Mouse (Mus musculus): ENCODE measurements around the gene Gm960. TPM values are rescaled to one million over a fixed set of nuclear protein-coding genes. Genes with fewer than 3 reads are reported as not detected.

Gene Gm960
- polyA plus RNA-seq, 1 experiment = 2.1 TPM

- H3K4me3 ChIP-seq (ENCODE audit: low read depth, low read length) = no peak overlapping the region
- H3K36me3 ChIP-seq (ENCODE audit: control insufficient read depth, insufficient read depth, low read length) = no peaks in the 10 kb centered on the region
- peaks cover 28% of the 10 kb centered on the region for H3K27me3 ChIP-seq (ENCODE audit: control insufficient read depth, insufficient read depth, low read length)
- no peak overlapping the region for H3K27ac ChIP-seq (ENCODE audit: insufficient read depth, low read depth, low read length)
- WGBS = 59% methylated on average over 5 of the region's 5 CpGs
- TF ChIP-seq CTCF (IDR thresholded peaks at IDR 0.05; ENCODE audit: extremely low read depth, insufficient read length, insufficient replicate concordance, low read depth, low read length) (no peak), POLR2A (IDR thresholded peaks at IDR 0.05; ENCODE audit: low read depth, low read length) (no peak)
- peaks cover 7% of the 10 kb centered on the region for H3K4me1 ChIP-seq (ENCODE audit: control insufficient read depth, insufficient read depth, insufficient read length, low read length)
These were observed 1.4 kb upstream of the Gm960 start for GRCm38 (mm10) chr19:4699821-4700220.

GRCm38 (mm10) chr19:4698856-4699255 lies 388 bp upstream of the Gm960 start:
- 21% methylated on average over 8 of the region's 8 CpGs for WGBS
- H3K27me3 ChIP-seq (ENCODE audit: control insufficient read depth, insufficient read depth, low read length) = peaks cover 28% of the 10 kb centered on the region

GRCm38 (mm10) chr19:4697721-4698120 lies 747 bp downstream of the Gm960 start:
- WGBS = 71% methylated on average over 9 of the region's 9 CpGs
- Histone ChIP-seq H3K4me3 (ENCODE audit: low read depth, low read length) (peak overlapping the region; percentile 71; the same call in 1 of the 2 replicates), H3K27me3 (ENCODE audit: control insufficient read depth, insufficient read depth, low read length) (peaks cover 28% of the 10 kb centered on the region), H3K36me3 (ENCODE audit: control insufficient read depth, insufficient read depth, low read length) (no peaks in the 10 kb centered on the region), H3K4me1 (ENCODE audit: control insufficient read depth, insufficient read depth, insufficient read length, low read length) (peaks cover 7% of the 10 kb centered on the region), H3K27ac (ENCODE audit: insufficient read depth, low read depth, low read length) (no peak overlapping the region)
- TF ChIP-seq POLR2A (IDR thresholded peaks at IDR 0.05; ENCODE audit: low read depth, low read length) (no peak), CTCF (IDR thresholded peaks at IDR 0.05; ENCODE audit: extremely low read depth, insufficient read length, insufficient replicate concordance, low read depth, low read length) (no peak)

More at GRCm38 (mm10) chr19:4698856-4699255, 388 bp upstream of the Gm960 start:
- peaks cover 7% of the 10 kb centered on the region for H3K4me1 ChIP-seq (ENCODE audit: control insufficient read depth, insufficient read depth, insufficient read length, low read length)
- TF ChIP-seq CTCF (IDR thresholded peaks at IDR 0.05; ENCODE audit: extremely low read depth, insufficient read length, insufficient replicate concordance, low read depth, low read length) = no peak
- TF ChIP-seq POLR2A (IDR thresholded peaks at IDR 0.05; ENCODE audit: low read depth, low read length) = no peak
- no peaks in the 10 kb centered on the region for H3K36me3 ChIP-seq (ENCODE audit: control insufficient read depth, insufficient read depth, low read length)
- no peak overlapping the region for H3K27ac ChIP-seq (ENCODE audit: insufficient read depth, low read depth, low read length)
- no peak overlapping the region for H3K4me3 ChIP-seq (ENCODE audit: low read depth, low read length)

GRCm38 (mm10) chr19:4697121-4697520 lies 1.3 kb downstream of the Gm960 start:
- Histone ChIP-seq H3K27ac (ENCODE audit: insufficient read depth, low read depth, low read length) (no peak overlapping the region), H3K4me1 (ENCODE audit: control insufficient read depth, insufficient read depth, insufficient read length, low read length) (peaks cover 7% of the 10 kb centered on the region), H3K4me3 (ENCODE audit: low read depth, low read length) (no peak overlapping the region), H3K36me3 (ENCODE audit: control insufficient read depth, insufficient read depth, low read length) (no peaks in the 10 kb centered on the region), H3K27me3 (ENCODE audit: control insufficient read depth, insufficient read depth, low read length) (peaks cover 28% of the 10 kb centered on the region)
- 86% methylated on average over 3 of the region's 3 CpGs for WGBS
- TF ChIP-seq CTCF (IDR thresholded peaks at IDR 0.05; ENCODE audit: extremely low read depth, insufficient read length, insufficient replicate concordance, low read depth, low read length) (no peak), POLR2A (IDR thresholded peaks at IDR 0.05; ENCODE audit: low read depth, low read length) (no peak)

- Histone ChIP-seq H3K27me3 (ENCODE audit: control insufficient read depth, insufficient read depth, low read length) (peaks cover 17% of the 10 kb centered on the region), H3K4me1 (ENCODE audit: control insufficient read depth, insufficient read depth, insufficient read length, low read length) (peaks cover 7% of the 10 kb centered on the region), H3K4me3 (ENCODE audit: low read depth, low read length) (no peak overlapping the region), H3K27ac (ENCODE audit: insufficient read depth, low read depth, low read length) (no peak overlapping the region), H3K36me3 (ENCODE audit: control insufficient read depth, insufficient read depth, low read length) (no peaks in the 10 kb centered on the region)
- TF ChIP-seq CTCF (IDR thresholded peaks at IDR 0.05; ENCODE audit: extremely low read depth, insufficient read length, insufficient replicate concordance, low read depth, low read length) (no peak), POLR2A (IDR thresholded peaks at IDR 0.05; ENCODE audit: low read depth, low read length) (no peak)
- 28% methylated on average over 3 of the region's 3 CpGs for WGBS
These were observed 4.1 kb downstream of the Gm960 start for GRCm38 (mm10) chr19:4694346-4694745.

GRCm38 (mm10) chr19:4672401-4672800 lies 26.1 kb downstream of the Gm960 start:
- Histone ChIP-seq H3K27me3 (ENCODE audit: control insufficient read depth, insufficient read depth, low read length) (0 out of 2 replicates have a peak, but pooled peaks cover 2% of the 10 kb centered on the region), H3K4me3 (ENCODE audit: low read depth, low read length) (no peak overlapping the region), H3K4me1 (ENCODE audit: control insufficient read depth, insufficient read depth, insufficient read length, low read length) (peaks cover 5% of the 10 kb centered on the region), H3K36me3 (ENCODE audit: control insufficient read depth, insufficient read depth, low read length) (no peaks in the 10 kb centered on the region), H3K27ac (ENCODE audit: insufficient read depth, low read depth, low read length) (no peak overlapping the region)
- 26% methylated on average over 6 of the region's 6 CpGs for WGBS
- TF ChIP-seq POLR2A (IDR thresholded peaks at IDR 0.05; ENCODE audit: low read depth, low read length) (no peak), CTCF (IDR thresholded peaks at IDR 0.05; ENCODE audit: extremely low read depth, insufficient read length, insufficient replicate concordance, low read depth, low read length) (no peak)

- H3K4me3 ChIP-seq (ENCODE audit: low read depth, low read length) = no peak overlapping the region
- TF ChIP-seq POLR2A (IDR thresholded peaks at IDR 0.05; ENCODE audit: low read depth, low read length) = no peak
- peak overlapping the region; percentile 61; the same call in 1 of the 2 replicates for H3K27ac ChIP-seq (ENCODE audit: insufficient read depth, low read depth, low read length)
- H3K4me1 ChIP-seq (ENCODE audit: control insufficient read depth, insufficient read depth, insufficient read length, low read length) = peaks cover 5% of the 10 kb centered on the region
- WGBS = 20% methylated on average over 4 of the region's 4 CpGs
- 0 out of 2 replicates have a peak, but pooled peaks cover 2% of the 10 kb centered on the region for H3K27me3 ChIP-seq (ENCODE audit: control insufficient read depth, insufficient read depth, low read length)
- H3K36me3 ChIP-seq (ENCODE audit: control insufficient read depth, insufficient read depth, low read length) = no peaks in the 10 kb centered on the region
These were observed 27.7 kb downstream of the Gm960 start for GRCm38 (mm10) chr19:4670776-4671175.
